Mouse (Mus musculus) neural tube, embryonic 11.5 days (tissue): ENCODE data around the gene Dapk2. TPM values are rescaled to one million over a fixed set of nuclear protein-coding genes. Genes with fewer than 3 reads are reported as not detected.

Experiments used
- ATAC-seq: fragments of 200-750 bp; cut with Nextera tagmentation; 2 replicates; pipeline ENCODE4 v1.8.0; 2017; ENCODE audit warnings: moderate number of reproducible peaks, mild to moderate bottlenecking, moderate TSS enrichment, moderate library complexity; ENCODE audit not compliant: insufficient read depth, low FRiP score, low TSS enrichment
- DNase-seq: peaks from one replicate; pipeline ENCODE4 v3.0.0-alpha.2; 2015; ENCODE audit warnings: low spot score
- H3K27ac ChIP-seq: fragments of 300-500 bp; sonication (generic); 2 replicates; pipeline ENCODE4 v1.5.1; 2014; ENCODE audit warnings: low read depth, mild to moderate bottlenecking, low read length
- H3K27me3 ChIP-seq: fragments of 300-500 bp; sonication (generic); 2 replicates; pipeline ENCODE4 v1.6.1; 2014; ENCODE audit warnings: mild to moderate bottlenecking, low read length, mixed read lengths; ENCODE audit not compliant: control insufficient read depth, insufficient read depth
- H3K36me3 ChIP-seq: fragments of 300-500 bp; sonication (generic); 2 replicates; pipeline ENCODE4 v1.6.1; 2014; ENCODE audit warnings: mild to moderate bottlenecking, low read length, moderate library complexity, mixed read lengths; ENCODE audit not compliant: control insufficient read depth, insufficient read depth
- H3K4me1 ChIP-seq: fragments of 300-500 bp; sonication (generic); 2 replicates; pipeline ENCODE4 v1.6.1; 2014; ENCODE audit warnings: low read length, mixed read lengths; ENCODE audit not compliant: control insufficient read depth, insufficient read depth
- H3K4me2 ChIP-seq: fragments of 300-500 bp; sonication (generic); 2 replicates; pipeline ENCODE4 v1.6.1; 2014; ENCODE audit warnings: low read depth, mild to moderate bottlenecking, moderate library complexity
- H3K4me3 ChIP-seq: fragments of 300-500 bp; sonication (generic); 2 replicates; pipeline ENCODE4 v1.5.1; 2014; ENCODE audit warnings: low read depth, low read length
- H3K9ac ChIP-seq: fragments of 300-500 bp; sonication (generic); 2 replicates; pipeline ENCODE4 v1.6.1; 2014; ENCODE audit warnings: mild to moderate bottlenecking, low read length
- H3K9me3 ChIP-seq: fragments of 300-500 bp; sonication (generic); 2 replicates; pipeline ENCODE4 v1.6.1; 2016; ENCODE audit warnings: low read length; ENCODE audit not compliant: control insufficient read depth
- WGBS: fragments of 180-500 bp; shearing (Covaris S2); extraction: QIAGEN DNeasy Blood & Tissue Kit; methylation state at CpG from one replicate; pipeline ENCODE4 v1.1.7; 2014; 5-methylcytosine and 5-hydroxymethylcytosine counted together
- polyA plus RNA-seq: library from polyadenylated mRNA; unstranded; fragments of >200 nt; fragmentation: Nextera tagmentation; extraction: Ambion mirVana; gene quantifications from 2 replicates; pipeline ENCODE4 v1.2.1, GENCODE M21; 2014

Gene Dapk2
- polyA plus RNA-seq, 1 experiment from 2014 or later, result 3.1 TPM

GRCm38 (mm10) chr9:66275267-66275991 is 117.4 kb downstream of the Dapk2 start:
- Histone ChIP-seq H3K9ac (peak overlapping the region; percentile 9), H3K4me3 (peak overlapping the region; percentile 13), H3K27me3 (no peaks in the 10 kb centered on the region), H3K4me2 (peak overlapping the region; percentile 42), H3K36me3 (no peaks in the 10 kb centered on the region), H3K9me3 (no peaks in the 10 kb centered on the region), H3K27ac (0 out of 2 replicates have a peak overlapping the region, but pooled peaks have one; percentile 39), H3K4me1 (peaks cover 21% of the 10 kb centered on the region)
- DNase-seq (peak; percentile 52), ATAC-seq (no peak)
- WGBS, result 2% methylated on average over 15 of the region's 15 CpGs

DNA sequence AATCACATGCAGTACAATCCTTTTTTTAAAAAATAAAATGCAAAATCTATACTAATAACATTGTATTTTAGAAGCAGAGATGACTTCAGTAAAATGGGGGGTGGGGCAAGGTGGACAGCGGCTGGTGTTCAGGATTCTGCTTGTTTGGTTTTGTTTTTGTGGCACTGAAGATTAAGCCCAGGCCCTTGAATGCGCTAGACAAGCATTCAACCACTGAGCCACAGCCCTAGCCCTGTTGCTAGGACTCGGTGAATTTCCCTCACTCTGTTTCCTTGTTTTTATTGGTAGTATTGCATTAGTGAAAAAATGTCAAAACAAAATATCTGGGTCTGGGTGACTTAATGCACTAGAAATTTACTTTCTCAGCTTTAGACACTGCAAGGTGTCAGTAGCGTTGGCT is 118.0 kb downstream of the Dapk2 start:
- H3K9me3 ChIP-seq, result no peaks in the 10 kb centered on the region
- H3K27me3 ChIP-seq, result no peaks in the 10 kb centered on the region
- H3K9ac ChIP-seq, result no peak overlapping the region
- H3K36me3 ChIP-seq, result no peaks in the 10 kb centered on the region
- 36% methylated on average over 4 of the region's 4 CpGs for WGBS
- peaks cover 21% of the 10 kb centered on the region for H3K4me1 ChIP-seq
- H3K4me3 ChIP-seq, result no peak overlapping the region
- ATAC-seq (no peak), DNase-seq (no peak)
- H3K4me2 ChIP-seq, result no peak overlapping the region; the same call in 1 of the 2 replicates
- no peak overlapping the region for H3K27ac ChIP-seq

DNA sequence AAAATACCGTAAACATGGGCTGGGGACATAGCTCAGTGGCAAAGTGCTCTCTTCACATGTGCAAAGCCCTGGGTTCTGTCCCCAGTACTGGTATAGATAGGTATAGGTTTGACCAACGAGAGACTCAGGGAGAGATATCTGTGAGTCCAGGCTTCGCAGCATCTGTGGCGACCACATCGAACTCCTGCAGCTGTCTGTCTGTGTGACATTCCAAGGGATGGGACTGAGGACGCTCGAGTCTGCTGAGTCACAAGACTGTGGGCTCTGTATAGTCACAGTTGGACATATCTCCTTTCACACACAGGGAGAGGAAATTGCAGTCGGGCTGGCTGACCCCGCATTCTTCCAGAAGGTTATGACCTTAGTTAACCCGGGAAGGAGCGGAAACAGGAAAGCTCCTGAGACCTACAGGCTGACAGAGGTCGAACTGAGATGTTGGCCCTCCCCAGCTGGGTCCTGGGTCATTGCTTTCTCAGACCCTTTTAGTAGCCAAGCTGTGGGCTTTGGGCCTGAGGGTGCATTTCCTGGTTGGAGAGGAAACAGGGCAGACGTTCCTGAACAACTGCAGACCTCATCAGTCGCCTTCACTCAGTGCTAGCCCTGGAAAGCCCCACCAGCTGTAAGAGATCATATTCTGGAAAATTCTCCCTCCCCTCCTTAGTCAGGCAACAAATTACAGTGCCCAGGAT is 118.8 kb downstream of the Dapk2 start:
- DNase-seq (peak; percentile 54), ATAC-seq (no peak)
- Histone ChIP-seq H3K9ac (no peak overlapping the region), H3K36me3 (no peaks in the 10 kb centered on the region), H3K4me3 (no peak overlapping the region), H3K27ac (no peak overlapping the region), H3K4me2 (no peak overlapping the region), H3K9me3 (no peaks in the 10 kb centered on the region), H3K4me1 (peaks cover 21% of the 10 kb centered on the region), H3K27me3 (no peaks in the 10 kb centered on the region)
- 12% methylated on average over 14 of the region's 14 CpGs for WGBS

GRCm38 (mm10) chr9:66279647-66280046 is 121.6 kb downstream of the Dapk2 start:
- Histone ChIP-seq H3K4me1 (peaks cover 19% of the 10 kb centered on the region), H3K27ac (no peak overlapping the region), H3K4me2 (no peak overlapping the region), H3K9me3 (no peaks in the 10 kb centered on the region), H3K27me3 (no peaks in the 10 kb centered on the region), H3K9ac (no peak overlapping the region), H3K4me3 (no peak overlapping the region), H3K36me3 (no peaks in the 10 kb centered on the region)
- ATAC-seq (no peak), DNase-seq (no peak)

DNA sequence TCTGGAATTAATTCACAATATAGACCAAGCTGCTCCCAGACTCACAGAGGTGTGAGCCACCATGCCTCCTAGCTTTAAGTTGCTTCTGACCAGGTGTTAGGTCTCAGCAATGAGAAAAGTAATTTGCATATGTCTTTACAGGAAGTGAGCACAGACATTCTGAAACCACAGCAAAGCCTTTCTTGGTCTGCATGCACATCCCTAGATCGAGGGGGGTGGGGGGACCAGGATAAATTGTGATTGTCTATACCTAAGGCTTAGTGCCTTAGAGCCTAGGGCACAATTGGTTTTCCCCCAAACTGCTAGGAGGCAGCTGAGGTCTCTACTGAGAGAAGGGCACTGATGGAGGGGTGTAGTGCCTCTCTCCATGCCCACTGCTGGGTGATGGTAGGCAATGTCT is 122.5 kb downstream of the Dapk2 start:
- 83% methylated on average over 1 of the region's 1 CpGs for WGBS
- ATAC-seq (no peak), DNase-seq (no peak)
- peaks cover 11% of the 10 kb centered on the region for H3K4me1 ChIP-seq
- no peaks in the 10 kb centered on the region for H3K36me3 ChIP-seq
- H3K9me3 ChIP-seq, result no peaks in the 10 kb centered on the region
- H3K27ac ChIP-seq, result no peak overlapping the region
- H3K27me3 ChIP-seq, result no peaks in the 10 kb centered on the region
- no peak overlapping the region for H3K9ac ChIP-seq
- H3K4me3 ChIP-seq, result no peak overlapping the region
- H3K4me2 ChIP-seq, result no peak overlapping the region

GRCm38 (mm10) chr9:66281501-66281951 is 123.5 kb downstream of the Dapk2 start:
- ATAC-seq (no peak), DNase-seq (no peak)
- no peak overlapping the region for H3K9ac ChIP-seq
- H3K36me3 ChIP-seq, result no peaks in the 10 kb centered on the region
- peaks cover 7% of the 10 kb centered on the region for H3K4me1 ChIP-seq
- 69% methylated on average over 9 of the region's 9 CpGs for WGBS
- no peak overlapping the region for H3K4me3 ChIP-seq
- no peaks in the 10 kb centered on the region for H3K27me3 ChIP-seq
- no peak overlapping the region for H3K4me2 ChIP-seq
- H3K9me3 ChIP-seq, result no peaks in the 10 kb centered on the region
- no peak overlapping the region for H3K27ac ChIP-seq

GRCm38 (mm10) chr9:66282582-66282981 is 124.6 kb downstream of the Dapk2 start:
- Histone ChIP-seq H3K36me3 (no peaks in the 10 kb centered on the region), H3K4me3 (no peak overlapping the region), H3K4me2 (no peak overlapping the region), H3K9me3 (no peaks in the 10 kb centered on the region), H3K9ac (no peak overlapping the region), H3K27me3 (no peaks in the 10 kb centered on the region), H3K27ac (no peak overlapping the region), H3K4me1 (no peaks in the 10 kb centered on the region)
- no peak for ATAC-seq
- WGBS, result 97% methylated on average over 1 of the region's 1 CpGs
- no peak for DNase-seq

- ATAC-seq (no peak), DNase-seq (peak; percentile 71)
- no peak overlapping the region for H3K27ac ChIP-seq
- H3K4me1 ChIP-seq, result no peaks in the 10 kb centered on the region
- no peak overlapping the region for H3K4me2 ChIP-seq
- no peaks in the 10 kb centered on the region for H3K36me3 ChIP-seq
- H3K9me3 ChIP-seq, result no peaks in the 10 kb centered on the region
- 21% methylated on average over 2 of the region's 2 CpGs for WGBS
- no peaks in the 10 kb centered on the region for H3K27me3 ChIP-seq
- no peak overlapping the region for H3K9ac ChIP-seq
- no peak overlapping the region for H3K4me3 ChIP-seq
Observed at GRCm38 (mm10) chr9:66283565-66284203, 125.7 kb downstream of the Dapk2 start.
